Mouse (Mus musculus): ENCODE results near the gene Scn1a.

DNA sequence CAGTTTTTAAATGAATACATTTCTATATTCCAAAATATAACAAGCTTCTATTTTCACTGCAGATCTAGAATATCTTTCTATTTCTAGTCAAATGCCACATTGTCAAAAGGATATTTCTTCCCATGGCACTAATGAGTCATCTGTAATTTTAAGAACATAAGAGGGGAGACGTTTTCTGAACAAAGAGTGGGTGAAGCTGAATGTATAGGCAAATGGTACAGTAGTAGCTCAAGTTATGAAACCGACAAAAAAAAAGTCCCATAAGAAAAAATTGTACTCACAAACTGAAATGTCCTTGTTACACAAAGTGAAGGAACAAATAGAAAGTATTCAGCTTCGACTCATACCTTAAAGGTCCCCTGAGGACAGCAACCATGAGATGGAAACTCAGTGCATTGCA is 94.5 kb downstream of the Scn1a start:
- TF ChIP-seq POLR2A (IDR thresholded peaks at IDR 0.05; ENCODE audit: borderline replicate concordance, control insufficient read depth, low read depth, low read length) (no peak), CTCF (IDR thresholded peaks at IDR 0.05; ENCODE audit: control insufficient read depth, insufficient read depth, low read length) (no peak)
